Mouse (Mus musculus): Measurements from ENCODE around the gene Il21r. TPM values are rescaled to one million over a fixed set of nuclear protein-coding genes. Genes with fewer than 3 reads are reported as not detected.
A peak's percentile ranks its signal among the peaks of the same experiment; 100 is the strongest.

Gene Il21r
- total RNA-seq, 1 experiment from 2014 or later: 3.3 TPM

- peak; percentile 36 for ATAC-seq (replicated peaks; ENCODE audit: low read depth, poor library complexity, severe bottlenecking)
These were observed 3.8 kb upstream of the Il21r start for GRCm38 (mm10) chr7:125599373-125599973.

DNA sequence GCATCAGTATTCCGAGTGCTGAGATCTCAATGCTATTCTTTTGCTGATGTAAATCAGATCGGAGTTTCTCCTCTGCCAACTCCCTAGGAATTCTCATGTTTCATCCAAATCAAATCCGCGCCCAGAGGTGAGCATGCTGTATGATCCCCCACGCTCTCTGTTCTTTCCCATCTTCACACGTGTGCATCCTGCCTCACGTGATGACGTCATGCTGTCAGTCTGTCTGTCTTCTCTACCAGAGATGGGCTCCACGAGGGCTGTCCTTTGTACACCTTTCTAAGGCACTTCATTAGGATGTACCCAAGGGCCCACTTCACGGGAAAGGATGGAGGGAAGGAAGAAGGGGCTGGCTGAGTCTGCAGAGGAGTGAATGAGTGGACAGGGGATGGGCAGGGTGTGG, 3.1 kb upstream of the Il21r start:
- ATAC-seq (replicated peaks; ENCODE audit: low read depth, poor library complexity, severe bottlenecking): no peak

- peak; percentile 23 for ATAC-seq (replicated peaks; ENCODE audit: low read depth, poor library complexity, severe bottlenecking)
These were observed 2.5 kb upstream of the Il21r start for GRCm38 (mm10) chr7:125600612-125601279.

DNA sequence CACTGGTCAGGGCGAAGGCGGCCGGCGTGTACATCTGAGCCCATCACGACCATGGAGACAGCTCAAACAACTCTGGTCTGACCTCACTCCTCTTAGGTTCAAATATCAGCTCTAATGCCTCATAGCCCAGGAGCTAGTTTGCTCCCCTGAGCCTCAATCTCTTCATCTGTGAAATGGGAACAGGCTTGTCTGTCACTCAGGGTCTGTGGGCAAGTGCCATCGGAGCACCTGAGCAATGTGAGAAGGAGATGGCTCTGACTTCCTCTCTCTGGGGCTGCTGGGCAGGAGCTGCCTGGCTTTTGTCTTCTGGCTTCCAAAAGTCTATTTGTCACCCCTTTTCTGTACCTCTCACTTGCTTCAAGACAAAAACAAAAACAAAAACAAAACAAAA, 2.0 kb upstream of the Il21r start:
- no peak for ATAC-seq (replicated peaks; ENCODE audit: low read depth, poor library complexity, severe bottlenecking)

DNA sequence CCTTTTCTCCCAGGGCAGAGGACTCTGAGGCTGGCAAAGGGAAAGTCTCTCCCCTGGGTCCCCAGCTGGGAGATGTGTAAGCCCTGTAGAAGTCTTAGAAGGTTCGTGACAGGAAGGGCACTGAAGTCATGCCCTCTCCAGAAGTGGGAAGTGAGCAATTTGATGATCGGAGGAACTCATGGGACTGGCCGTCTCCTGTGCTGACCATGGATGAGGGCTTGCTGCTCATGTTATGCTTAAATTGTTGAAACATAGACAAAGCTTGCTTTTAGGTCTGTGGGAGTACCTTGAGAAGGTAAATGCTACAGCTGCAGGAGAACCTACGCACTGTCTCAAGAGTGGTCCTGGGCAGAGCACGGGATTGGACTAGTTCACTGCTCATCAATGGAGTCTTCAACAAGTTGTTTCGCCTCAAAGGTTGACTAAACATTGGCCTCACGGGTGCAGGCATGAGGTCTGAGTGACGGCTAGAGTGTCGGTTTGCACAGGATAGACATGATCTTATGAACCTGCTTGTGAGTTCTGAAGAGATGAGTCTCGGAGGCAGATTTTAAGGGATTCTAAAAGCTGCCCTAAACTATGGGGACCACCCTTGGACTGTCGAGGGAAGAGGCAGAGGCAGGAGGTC, 1.3 kb upstream of the Il21r start:
- ATAC-seq (replicated peaks; ENCODE audit: low read depth, poor library complexity, severe bottlenecking): no peak

GRCm38 (mm10) chr7:125604362-125605319, 1.4 kb downstream of the Il21r start:
- no peak for ATAC-seq (replicated peaks; ENCODE audit: low read depth, poor library complexity, severe bottlenecking)

DNA sequence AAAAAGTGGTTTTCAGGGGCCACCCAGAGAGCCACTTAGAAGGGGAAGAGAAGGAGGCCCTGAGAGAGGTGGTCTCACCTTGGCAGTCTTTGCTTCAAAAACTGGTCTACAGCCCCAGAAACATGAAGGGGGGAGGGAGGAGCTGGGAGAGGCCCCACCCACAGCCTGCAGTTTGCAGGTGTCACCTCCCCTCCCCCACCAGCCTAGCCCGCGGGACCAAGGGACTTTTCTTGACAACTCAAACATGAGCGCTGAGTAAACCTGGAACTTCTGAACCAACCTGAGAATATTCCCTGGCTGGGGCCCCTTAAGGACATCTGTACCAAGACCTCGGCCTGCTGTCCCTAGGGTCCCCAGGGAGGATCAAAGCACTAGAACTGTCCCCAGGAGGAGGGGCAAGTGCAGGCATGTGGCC, 2.5 kb downstream of the Il21r start:
- no peak for ATAC-seq (replicated peaks; ENCODE audit: low read depth, poor library complexity, severe bottlenecking)

- ATAC-seq (replicated peaks; ENCODE audit: low read depth, poor library complexity, severe bottlenecking): no peak
These were observed 3.3 kb downstream of the Il21r start for GRCm38 (mm10) chr7:125606265-125607164.

GRCm38 (mm10) chr7:125607384-125608182, 4.4 kb downstream of the Il21r start:
- ATAC-seq (replicated peaks; ENCODE audit: low read depth, poor library complexity, severe bottlenecking): peak; percentile 46; the same call in 1 of the 2 replicates

GRCm38 (mm10) chr7:125608183-125608688, 5.0 kb downstream of the Il21r start:
- no peak for ATAC-seq (replicated peaks; ENCODE audit: low read depth, poor library complexity, severe bottlenecking)

GRCm38 (mm10) chr7:125613579-125613978, 10.3 kb downstream of the Il21r start:
- ATAC-seq (replicated peaks; ENCODE audit: low read depth, poor library complexity, severe bottlenecking): peak; percentile 57

- ATAC-seq (replicated peaks; ENCODE audit: low read depth, poor library complexity, severe bottlenecking): no peak
These were observed 12.2 kb downstream of the Il21r start for GRCm38 (mm10) chr7:125615453-125615852.

DNA sequence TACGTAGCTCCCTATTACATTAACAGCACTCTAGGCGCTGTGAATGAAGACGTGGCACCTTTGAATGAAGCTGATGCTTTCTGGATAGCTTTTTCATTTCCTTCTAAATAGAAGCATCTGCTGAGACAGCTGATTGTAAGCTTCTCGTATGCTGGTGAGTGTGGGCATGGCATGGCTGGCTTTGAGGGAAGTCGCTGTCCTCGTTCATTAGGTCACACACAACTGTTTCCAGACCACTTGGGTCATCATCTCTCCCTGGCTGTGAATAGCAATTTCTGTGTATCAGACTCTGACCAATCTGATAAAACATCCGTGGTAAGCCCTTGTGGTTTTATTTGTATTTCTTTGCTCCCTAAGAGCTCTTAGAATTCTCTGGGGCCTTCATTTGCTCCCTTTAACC, 14.8 kb downstream of the Il21r start:
- peak; percentile 46 for ATAC-seq (replicated peaks; ENCODE audit: low read depth, poor library complexity, severe bottlenecking)

DNA sequence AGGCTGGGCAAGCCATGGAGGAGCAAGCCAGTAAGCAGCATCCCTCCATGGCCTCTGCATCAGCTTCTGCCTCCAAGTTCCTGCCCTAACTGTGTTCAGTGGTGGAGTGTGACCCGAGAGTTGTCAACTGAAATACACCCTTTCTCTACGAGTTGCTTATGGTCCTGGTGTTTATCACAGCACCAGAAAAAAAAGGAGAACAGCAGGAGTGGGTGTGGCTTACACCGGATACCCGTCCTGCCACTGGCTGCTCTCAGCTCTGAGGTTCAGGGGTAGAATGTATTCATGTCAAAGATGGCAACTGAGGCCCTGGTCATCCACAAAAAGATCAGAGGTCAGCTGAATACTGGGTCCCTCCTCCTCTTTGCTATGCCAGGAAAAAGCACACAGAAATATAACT, 16.8 kb downstream of the Il21r start:
- ATAC-seq (replicated peaks; ENCODE audit: low read depth, poor library complexity, severe bottlenecking): no peak

GRCm38 (mm10) chr7:125622741-125623685, 19.8 kb downstream of the Il21r start:
- no peak for ATAC-seq (replicated peaks; ENCODE audit: low read depth, poor library complexity, severe bottlenecking)

DNA sequence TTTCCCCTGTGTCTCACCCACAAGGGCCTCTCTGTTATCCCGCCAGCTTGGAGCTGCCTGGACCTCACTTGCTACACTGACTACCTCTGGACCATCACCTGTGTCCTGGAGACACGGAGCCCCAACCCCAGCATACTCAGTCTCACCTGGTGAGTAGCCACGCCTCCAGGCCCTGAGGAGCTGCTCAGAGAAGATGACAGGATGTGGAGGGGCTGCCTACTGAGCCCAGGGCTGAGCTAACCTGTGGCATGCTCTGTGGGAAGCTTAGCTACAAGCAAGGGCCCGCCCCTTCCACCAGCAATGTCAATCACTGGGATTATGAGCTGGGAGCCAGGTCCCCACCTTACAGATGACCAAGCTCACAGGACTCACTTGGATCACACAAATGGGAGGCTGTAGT, 22.0 kb downstream of the Il21r start:
- no peak for ATAC-seq (replicated peaks; ENCODE audit: low read depth, poor library complexity, severe bottlenecking)

DNA sequence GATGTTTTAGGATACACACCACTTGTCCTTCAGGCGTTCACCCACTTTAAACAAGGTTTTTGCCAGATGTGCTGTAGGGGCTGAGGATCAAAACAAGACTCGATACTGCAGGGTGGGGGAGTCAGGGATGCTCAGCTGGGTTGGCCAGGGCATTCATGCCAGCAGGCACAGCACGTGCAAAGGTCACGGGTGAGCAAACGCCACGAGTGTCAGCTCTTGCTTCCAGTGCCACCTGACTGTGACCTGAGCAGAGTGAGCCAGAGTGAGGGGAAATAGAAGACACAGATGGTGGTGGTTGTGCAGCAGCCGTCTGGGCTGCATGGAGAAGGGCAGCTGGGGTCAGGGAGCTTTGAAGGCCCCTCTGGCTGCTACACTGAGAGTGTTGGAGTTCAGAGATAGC, 22.6 kb downstream of the Il21r start:
- no peak for ATAC-seq (replicated peaks; ENCODE audit: low read depth, poor library complexity, severe bottlenecking)
